Mouse (Mus musculus) lung, postnatal 36 days (tissue): ENCODE measurements around the gene Got2.

Source experiments
- DNase-seq: peaks from one replicate; pipeline ENCODE4 v3.0.0; 2022; ENCODE audit warnings: mixed read lengths

The Got2 gene

GRCm38 (mm10) chr8:95817597-95817996, 70.8 kb downstream of the Got2 start:
- DNase-seq: no peak

GRCm38 (mm10) chr8:95816044-95816708, 72.2 kb downstream of the Got2 start:
- no peak for DNase-seq
